Mouse (Mus musculus) hindbrain, embryonic 16.5 days (tissue): ENCODE results near the gene Cdc6. TPM values are rescaled to one million over a fixed set of nuclear protein-coding genes. Genes with fewer than 3 reads are reported as not detected.

Experiments
- ATAC-seq: fragments of 200-750 bp; cut with Nextera tagmentation; 2 replicates; pipeline ENCODE4 v1.8.0; 2017; ENCODE audit warnings: moderate TSS enrichment, moderate library complexity
- H3K27ac ChIP-seq: fragments of 300-500 bp; sonication (generic); 2 replicates; pipeline ENCODE4 v1.5.1; 2014; ENCODE audit warnings: low read depth, mild to moderate bottlenecking, control low read depth, low read length, moderate library complexity
- H3K27me3 ChIP-seq: fragments of 300-500 bp; sonication (generic); replicated peaks from 2 replicates; pipeline ENCODE4 v1.6.1; 2014; ENCODE audit warnings: low read length; ENCODE audit not compliant: control insufficient read depth, insufficient read depth
- H3K36me3 ChIP-seq: fragments of 300-500 bp; sonication (generic); 2 replicates; pipeline ENCODE4 v1.6.1; 2014; ENCODE audit warnings: mild to moderate bottlenecking, low read length, moderate library complexity, mixed read lengths; ENCODE audit not compliant: control insufficient read depth, insufficient read depth
- H3K4me1 ChIP-seq: fragments of 300-500 bp; sonication (generic); 2 replicates; pipeline ENCODE4 v1.6.1; 2014; ENCODE audit warnings: low read depth, low read length; ENCODE audit not compliant: control insufficient read depth, insufficient read depth
- H3K4me2 ChIP-seq: fragments of 300-500 bp; sonication (generic); 2 replicates; pipeline ENCODE4 v1.6.1; 2014; ENCODE audit warnings: mild to moderate bottlenecking, low read length, control low read depth, moderate library complexity
- H3K4me3 ChIP-seq: fragments of 300-500 bp; sonication (generic); 2 replicates; pipeline ENCODE4 v1.5.1; 2014; ENCODE audit warnings: mild to moderate bottlenecking, low read length, control low read depth, moderate library complexity
- H3K9ac ChIP-seq: fragments of 300-500 bp; sonication (generic); 2 replicates; pipeline ENCODE4 v1.6.1; 2014; ENCODE audit warnings: low read depth, mild to moderate bottlenecking, control low read depth, low read length, moderate library complexity
- H3K9me3 ChIP-seq: fragments of 300-500 bp; sonication (generic); 2 replicates; pipeline ENCODE4 v1.6.1; 2014; ENCODE audit warnings: mild to moderate bottlenecking, low read length, moderate library complexity; ENCODE audit not compliant: control insufficient read depth
- WGBS: fragments of 180-500 bp; shearing (Covaris S2); extraction: QIAGEN DNeasy Blood & Tissue Kit; methylation state at CpG from one replicate; pipeline ENCODE4 v1.1.7; 2014; 5-methylcytosine and 5-hydroxymethylcytosine counted together
- polyA plus RNA-seq: library from polyadenylated mRNA; unstranded; fragments of >200 nt; fragmentation: Nextera tagmentation; extraction: Ambion mirVana; gene quantifications from 2 replicates; pipeline ENCODE4 v1.2.1, GENCODE M21; 2015

The Cdc6 gene
- polyA plus RNA-seq, 1 experiment from 2014 or later = 4.6 TPM

- 57% methylated on average over 2 of the region's 2 CpGs for WGBS
- Histone ChIP-seq H3K4me1 (peaks cover 38% of the 10 kb centered on the region), H3K4me3 (no peak overlapping the region), H3K36me3 (no peaks in the 10 kb centered on the region), H3K27ac (no peak overlapping the region), H3K27me3 (no peaks in the 10 kb centered on the region), H3K9me3 (no peaks in the 10 kb centered on the region), H3K4me2 (no peak overlapping the region), H3K9ac (no peak overlapping the region)
- ATAC-seq = no peak
Observed at GRCm38 (mm10) chr11:98952736-98953135, 45.1 kb downstream of the Cdc6 start.

GRCm38 (mm10) chr11:98953361-98953760 lies 45.8 kb downstream of the Cdc6 start:
- no peak overlapping the region for H3K27ac ChIP-seq
- peaks cover 38% of the 10 kb centered on the region for H3K4me1 ChIP-seq
- H3K27me3 ChIP-seq = no peaks in the 10 kb centered on the region
- no peak for ATAC-seq
- H3K4me3 ChIP-seq = no peak overlapping the region
- H3K4me2 ChIP-seq = no peak overlapping the region
- H3K9me3 ChIP-seq = no peaks in the 10 kb centered on the region
- no peak overlapping the region for H3K9ac ChIP-seq
- WGBS = 31% methylated on average over 2 of the region's 2 CpGs
- no peaks in the 10 kb centered on the region for H3K36me3 ChIP-seq

- Histone ChIP-seq H3K9me3 (no peaks in the 10 kb centered on the region), H3K36me3 (no peaks in the 10 kb centered on the region), H3K4me3 (no peak overlapping the region), H3K4me1 (peaks cover 38% of the 10 kb centered on the region), H3K4me2 (peak overlapping the region; percentile 14; the same call in 1 of the 2 replicates), H3K27me3 (no peaks in the 10 kb centered on the region), H3K27ac (0 out of 2 replicates have a peak overlapping the region, but pooled peaks have one; percentile 21), H3K9ac (no peak overlapping the region; the same call in 1 of the 2 replicates)
- 29% methylated on average over 13 of the region's 13 CpGs for WGBS
- no peak for ATAC-seq
Observed at GRCm38 (mm10) chr11:98953835-98954320, 46.3 kb downstream of the Cdc6 start.

- Histone ChIP-seq H3K36me3 (no peaks in the 10 kb centered on the region), H3K9ac (no peak overlapping the region; the same call in 1 of the 2 replicates), H3K4me1 (peaks cover 42% of the 10 kb centered on the region), H3K27ac (peak overlapping the region; percentile 61), H3K9me3 (no peaks in the 10 kb centered on the region), H3K4me2 (peak overlapping the region; percentile 14; the same call in 1 of the 2 replicates), H3K4me3 (no peak overlapping the region), H3K27me3 (no peaks in the 10 kb centered on the region)
- 3% methylated on average over 10 of the region's 10 CpGs for WGBS
- ATAC-seq = no peak
Observed at GRCm38 (mm10) chr11:98954373-98954772, 46.8 kb downstream of the Cdc6 start.

GRCm38 (mm10) chr11:98954801-98955706 lies 47.5 kb downstream of the Cdc6 start:
- Histone ChIP-seq H3K9ac (peak overlapping the region; percentile 27), H3K4me1 (peaks cover 47% of the 10 kb centered on the region), H3K36me3 (no peaks in the 10 kb centered on the region), H3K27me3 (no peaks in the 10 kb centered on the region), H3K27ac (peak overlapping the region; percentile 61), H3K9me3 (no peaks in the 10 kb centered on the region), H3K4me3 (no peak overlapping the region), H3K4me2 (peak overlapping the region; percentile 14; the same call in 1 of the 2 replicates)
- WGBS = 13% methylated on average over 15 of the region's 17 CpGs
- no peak for ATAC-seq

- H3K27ac ChIP-seq = no peak overlapping the region
- H3K4me2 ChIP-seq = no peak overlapping the region
- no peaks in the 10 kb centered on the region for H3K27me3 ChIP-seq
- no peak overlapping the region for H3K4me3 ChIP-seq
- no peak overlapping the region for H3K9ac ChIP-seq
- H3K4me1 ChIP-seq = peaks cover 44% of the 10 kb centered on the region
- WGBS = 38% methylated on average over 7 of the region's 7 CpGs
- H3K36me3 ChIP-seq = no peaks in the 10 kb centered on the region
- ATAC-seq = no peak
- H3K9me3 ChIP-seq = no peaks in the 10 kb centered on the region
Observed at GRCm38 (mm10) chr11:98955707-98956235, 48.2 kb downstream of the Cdc6 start.

GRCm38 (mm10) chr11:98956340-98956739 lies 48.7 kb downstream of the Cdc6 start:
- no peaks in the 10 kb centered on the region for H3K9me3 ChIP-seq
- WGBS = 80% methylated on average over 10 of the region's 10 CpGs
- no peak overlapping the region for H3K27ac ChIP-seq
- peaks cover 47% of the 10 kb centered on the region for H3K4me1 ChIP-seq
- no peak overlapping the region for H3K4me2 ChIP-seq
- H3K36me3 ChIP-seq = no peaks in the 10 kb centered on the region
- H3K4me3 ChIP-seq = no peak overlapping the region
- no peaks in the 10 kb centered on the region for H3K27me3 ChIP-seq
- ATAC-seq = no peak
- H3K9ac ChIP-seq = no peak overlapping the region

- Histone ChIP-seq H3K4me1 (peaks cover 64% of the 10 kb centered on the region), H3K4me2 (peak overlapping the region; percentile 99), H3K9me3 (no peaks in the 10 kb centered on the region), H3K27ac (peak overlapping the region; percentile 64), H3K4me3 (peak overlapping the region; percentile 65), H3K27me3 (no peaks in the 10 kb centered on the region), H3K9ac (peak overlapping the region; percentile 70), H3K36me3 (no peaks in the 10 kb centered on the region)
- ATAC-seq = peak; percentile 11
- WGBS = under 1% methylated on average over 41 of the region's 43 CpGs
Observed at GRCm38 (mm10) chr11:98959437-98960312, 52.1 kb downstream of the Cdc6 start.
